Mouse (Mus musculus): ENCODE results near the gene Hist1h4d. TPM values are rescaled to one million over a fixed set of nuclear protein-coding genes. Genes with fewer than 3 reads are reported as not detected.
"Not testable (repeated sequence)": the region's sequence is repeated elsewhere in the genome, so short reads cannot be mapped to it uniquely, and the experiment has no call there.

The Hist1h4d gene
- total and polyA plus RNA-seq, 3 experiments, result 1.7 to 51.7 (median 47.3) TPM

DNA sequence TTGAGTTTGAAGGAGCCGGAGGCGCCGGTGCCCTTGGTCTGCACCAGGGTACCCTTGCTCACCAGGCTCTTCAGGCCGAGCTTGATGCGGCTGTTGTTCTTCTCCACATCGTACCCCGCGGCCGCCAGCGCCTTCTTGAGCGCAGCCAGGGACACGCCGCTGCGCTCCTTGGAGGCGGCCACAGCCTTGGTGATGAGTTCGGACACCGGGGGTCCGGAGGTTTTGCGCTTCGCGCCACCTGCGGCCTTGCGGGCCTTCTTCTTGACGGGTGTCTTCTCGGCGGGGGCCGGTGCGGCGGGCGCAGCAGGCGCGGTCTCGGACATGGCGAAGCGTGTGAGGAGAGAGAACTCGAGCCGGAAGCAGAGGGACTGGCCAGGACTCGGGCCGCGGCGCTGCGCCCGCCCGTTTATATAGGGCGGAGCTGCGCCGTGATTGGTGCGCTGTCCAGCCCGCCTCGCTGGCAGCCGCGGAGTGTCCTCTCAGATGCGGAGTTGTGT lies 40.8 kb downstream of the Hist1h4d start, which contains the start of gene Hist1h1e:
TSS of gene Hist1h1e (minus strand) at position 384 of the 497 bp plus-strand sequence.
- H3K27me3 ChIP-seq (ENCODE audit: control insufficient read depth, insufficient read depth, low read length); H3K4me1 ChIP-seq (ENCODE audit: control insufficient read depth, insufficient read depth, low read length); H3K79me2 ChIP-seq (replicated peaks; ENCODE audit: control insufficient read depth, insufficient read depth, low read length); H3K36me3 ChIP-seq (ENCODE audit: control insufficient read depth, insufficient read depth, low read length): not testable (repeated sequence)
- intact Hi-C loops (cut with DNase I), result loop anchor here (1.0 to 10.0 kb wide), 6 partner anchors 61 to 1797 kb away; partner anchors contain the start of genes Hist1h2ac, Hist1h2af, Hist1h2ag and Hist1h2bb
- Histone ChIP-seq H3K4me3 (peak within 1 kb of the TSS; percentile 77), H3K27ac (peak within 1 kb of the TSS; percentile 97), H3K9ac (ENCODE audit: low read depth, low read length) (peak within 1 kb of the TSS; percentile 78)
- TF ChIP-seq EP300 (IDR thresholded peaks at IDR 0.05; ENCODE audit: insufficient read depth, low read depth, low read length) (peak; percentile 65; the same call in 1 of the 2 replicates), POLR2A (IDR thresholded peaks at IDR 0.05; ENCODE audit: insufficient read depth, low read depth, low read length) (peak; percentile 97)
- WGBS, result under 1% methylated on average over 53 of the region's 53 CpGs
- peak; percentile 94 for DNase-seq

DNA sequence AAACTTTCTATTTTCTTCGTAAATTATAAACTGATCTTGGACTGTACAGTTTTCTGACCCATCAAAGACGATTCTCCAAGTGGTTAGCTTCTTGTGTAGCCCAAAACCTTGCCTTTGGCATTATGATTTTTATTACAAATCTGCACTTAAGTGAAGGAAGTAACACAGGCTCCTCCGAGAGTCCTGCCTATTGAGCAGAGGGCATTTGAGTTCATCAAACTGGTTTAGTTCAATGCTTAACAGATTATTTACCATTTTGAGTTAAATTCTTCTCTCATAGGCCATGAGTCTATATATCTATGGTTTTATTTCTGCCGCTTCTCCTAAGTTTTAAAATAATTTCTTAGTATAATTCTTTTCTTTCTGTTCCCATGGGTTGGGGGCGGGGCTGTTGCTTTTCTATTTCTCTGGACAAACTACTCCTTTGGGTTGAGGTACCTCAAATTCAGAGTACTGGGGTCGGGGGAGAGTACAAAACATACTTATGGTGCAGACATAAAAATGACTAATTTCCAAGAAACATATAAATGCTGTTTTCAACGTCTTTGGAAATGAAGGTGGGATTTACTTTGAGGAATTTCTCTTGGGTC lies 41.6 kb downstream of the Hist1h4d start:
- peak overlapping the region; percentile 77 for H3K4me3 ChIP-seq
- peak overlapping the region; percentile 97 for H3K27ac ChIP-seq
- intact Hi-C loops (cut with DNase I), result loop anchor here (1.0 to 10.0 kb wide), 6 partner anchors 60 to 1798 kb away; partner anchors contain the start of genes Hist1h2ac, Hist1h2af, Hist1h2ag and Hist1h2bb
- DNase-seq, result no peak
- no peaks in the 10 kb centered on the region for H3K27me3 ChIP-seq (ENCODE audit: control insufficient read depth, insufficient read depth, low read length)
- 0 out of 2 replicates have a peak, but pooled peaks cover 1% of the 10 kb centered on the region for H3K79me2 ChIP-seq (replicated peaks; ENCODE audit: control insufficient read depth, insufficient read depth, low read length)
- peak overlapping the region; percentile 59; the same call in 1 of the 2 replicates for H3K9ac ChIP-seq (ENCODE audit: low read depth, low read length)
- H3K36me3 ChIP-seq (ENCODE audit: control insufficient read depth, insufficient read depth, low read length), result peaks cover 3% of the 10 kb centered on the region; the same call in 1 of the 2 replicates
- no peak for TF ChIP-seq CTCF (IDR thresholded peaks at IDR 0.05)
- WGBS, result 23% methylated on average over 7 of the region's 7 CpGs
- peaks cover 3% of the 10 kb centered on the region for H3K4me1 ChIP-seq (ENCODE audit: control insufficient read depth, insufficient read depth, low read length)

DNA sequence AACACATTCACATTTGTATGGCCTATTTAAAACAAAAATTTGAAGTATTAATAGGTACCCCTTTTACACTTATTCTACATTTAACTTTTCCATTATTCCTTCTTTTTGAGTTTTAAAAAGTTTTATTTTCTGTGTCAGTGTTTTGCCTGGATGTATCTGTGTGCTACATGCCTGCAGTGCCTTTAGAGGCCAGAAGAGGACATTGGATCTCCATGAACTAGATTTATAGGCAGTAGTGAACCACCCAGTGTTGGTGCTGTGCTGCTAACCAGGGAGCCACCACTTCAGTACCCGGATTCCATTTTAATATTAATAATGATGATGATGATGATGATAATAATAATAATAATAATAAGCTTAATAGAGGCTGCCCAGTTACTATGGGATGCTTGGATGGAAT lies 49.3 kb downstream of the Hist1h4d start:
- no peaks in the 10 kb centered on the region for H3K27me3 ChIP-seq (ENCODE audit: control insufficient read depth, insufficient read depth, low read length)
- intact Hi-C loops (cut with DNase I), result no loop called here
- no peak overlapping the region for H3K9ac ChIP-seq (ENCODE audit: low read depth, low read length)
- no peaks in the 10 kb centered on the region for H3K4me1 ChIP-seq (ENCODE audit: control insufficient read depth, insufficient read depth, low read length)
- no peaks in the 10 kb centered on the region for H3K79me2 ChIP-seq (replicated peaks; ENCODE audit: control insufficient read depth, insufficient read depth, low read length)
- 20% methylated on average over 1 of the region's 1 CpGs for WGBS
- H3K4me3 ChIP-seq, result no peak overlapping the region
- no peak for DNase-seq
- no peak overlapping the region for H3K27ac ChIP-seq
- H3K36me3 ChIP-seq (ENCODE audit: control insufficient read depth, insufficient read depth, low read length), result no peaks in the 10 kb centered on the region
- no peak for TF ChIP-seq POLR2A (IDR thresholded peaks at IDR 0.05; ENCODE audit: insufficient read depth, low read depth, low read length)
- peak; percentile 51 for TF ChIP-seq CTCF (IDR thresholded peaks at IDR 0.05)

Small RNA genes within 50 kb of the gene (microRNA-seq; reads per million reads assigned to microRNA genes)
- gene Gm44297, result 0 reads per million in 2 experiments
- gene Gm44359, result 0 reads per million in 2 experiments
- 0 reads per million in 2 experiments for gene Gm44394

Other genes starting within 250 kb of the Hist1h4d start
Only the 30 nearest of the 35 such genes appear.
- gene Abt1, start 157.7 kb upstream of the Hist1h4d start, total RNA-seq (2021), result 1 to 10 TPM; 3.9 to 5.1 TPM
- 2.4 and 3.1 TPM in 2 replicates for gene Abt1, start 157.7 kb upstream of the Hist1h4d start, polyA plus RNA-seq (2012; rRNA removed)
- gene Btn1a1, start 115.7 kb upstream of the Hist1h4d start, total RNA-seq (2021), result not detected
- 0.20 TPM in 1 of 2 replicates, not detected in the other for gene Btn1a1, start 115.7 kb upstream of the Hist1h4d start, polyA plus RNA-seq (2012; rRNA removed)
- not detected for gene Btn2a2, start 92.7 kb upstream of the Hist1h4d start, total RNA-seq (2021)
- gene Btn2a2, start 92.7 kb upstream of the Hist1h4d start, polyA plus RNA-seq (2012; rRNA removed), result not detected in 2 replicates
- gene Hist1h4h, start 50.5 kb upstream of the Hist1h4d start, total RNA-seq (2021), result 100 to 1,000 TPM; 212 to 239 TPM
- gene Hist1h4h, start 50.5 kb upstream of the Hist1h4d start, polyA plus RNA-seq (2012; rRNA removed), result 53.1 and 61.9 TPM in 2 replicates
- gene Hist1h2af, start 47.7 kb upstream of the Hist1h4d start, total RNA-seq (2021), result 1 to 10 TPM; 4.4 to 9.8 TPM
- gene Hist1h2af, start 47.7 kb upstream of the Hist1h4d start, polyA plus RNA-seq (2012; rRNA removed), result 1.9 and 2.0 TPM in 2 replicates
- gene Hist1h3g, start 46.2 kb upstream of the Hist1h4d start, total RNA-seq (2021), result 1 to 10 TPM in 1 of 2 experiments, under 1 TPM in 1; 0.94 to 2.1 TPM
- gene Hist1h3g, start 46.2 kb upstream of the Hist1h4d start, polyA plus RNA-seq (2012; rRNA removed), result 0.80 and 1.8 TPM in 2 replicates
- gene Hist1h2bh, start 38.2 kb upstream of the Hist1h4d start, total RNA-seq (2021), result 1 to 10 TPM; 1.1 to 1.2 TPM
- gene Hist1h2bh, start 38.2 kb upstream of the Hist1h4d start, polyA plus RNA-seq (2012; rRNA removed), result 0.29 and 0.61 TPM in 2 replicates
- 1 to 10 TPM; 5.1 to 5.5 TPM for gene Hist1h3f, start 37.5 kb upstream of the Hist1h4d start, total RNA-seq (2021)
- gene Hist1h3f, start 37.5 kb upstream of the Hist1h4d start, polyA plus RNA-seq (2012; rRNA removed), result 0.94 and 1.1 TPM in 2 replicates
- gene Hist1h4f, start 29.9 kb upstream of the Hist1h4d start, total RNA-seq (2021), result 10 to 100 TPM; 14.7 to 19.6 TPM
- gene Hist1h4f, start 29.9 kb upstream of the Hist1h4d start, polyA plus RNA-seq (2012; rRNA removed), result 0.88 TPM in 1 of 2 replicates, not detected in the other
- under 1 TPM; 0.86 to 0.91 TPM for gene Hist1h1d, start 28.3 kb upstream of the Hist1h4d start, total RNA-seq (2021)
- 0.04 and 0.09 TPM in 2 replicates for gene Hist1h1d, start 28.3 kb upstream of the Hist1h4d start, polyA plus RNA-seq (2012; rRNA removed)
- gene Hist1h3e, start 19.2 kb upstream of the Hist1h4d start, total RNA-seq (2021), result 10 to 100 TPM; 14.0 to 14.6 TPM
- gene Hist1h3e, start 19.2 kb upstream of the Hist1h4d start, polyA plus RNA-seq (2012; rRNA removed), result 1.8 and 2.0 TPM in 2 replicates
- gene Hist1h2ae, start 10.4 kb upstream of the Hist1h4d start, total RNA-seq (2021), result 1 to 10 TPM; 1.8 to 2.8 TPM
- 0.49 and 0.50 TPM in 2 replicates for gene Hist1h2ae, start 10.4 kb upstream of the Hist1h4d start, polyA plus RNA-seq (2012; rRNA removed)
- 10 to 100 TPM; 16.4 to 19.5 TPM for gene Hist1h2bg, start 10.2 kb upstream of the Hist1h4d start, total RNA-seq (2021)
- gene Hist1h2bg, start 10.2 kb upstream of the Hist1h4d start, polyA plus RNA-seq (2012; rRNA removed), result 3.3 TPM in 2 replicates
- gene Hist1h2bf, start 7.4 kb upstream of the Hist1h4d start, total RNA-seq (2021), result 1 to 10 TPM; 5.2 to 8.4 TPM
- 1.00 TPM in 1 of 2 replicates, not detected in the other for gene Hist1h2bf, start 7.4 kb upstream of the Hist1h4d start, polyA plus RNA-seq (2012; rRNA removed)
- 1 to 10 TPM; 1.4 to 2.8 TPM for gene Hist1h2ad, start 7.2 kb upstream of the Hist1h4d start, total RNA-seq (2021)
- 0.61 TPM in 1 of 2 replicates, not detected in the other for gene Hist1h2ad, start 7.2 kb upstream of the Hist1h4d start, polyA plus RNA-seq (2012; rRNA removed)
- 1 to 10 TPM; 1.5 to 2.3 TPM for gene Hist1h3d, start 5.8 kb upstream of the Hist1h4d start, total RNA-seq (2021)
- gene Hist1h3d, start 5.8 kb upstream of the Hist1h4d start, polyA plus RNA-seq (2012; rRNA removed), result 1.1 and 1.6 TPM in 2 replicates
- 1 to 10 TPM; 8.8 to 9.8 TPM for gene Hist1h2be, start 39.5 kb downstream of the Hist1h4d start, total RNA-seq (2021)
- gene Hist1h2be, start 39.5 kb downstream of the Hist1h4d start, polyA plus RNA-seq (2012; rRNA removed), result 2.4 and 4.9 TPM in 2 replicates
- gene Hist1h1e, start 41.0 kb downstream of the Hist1h4d start, total RNA-seq (2021), result 10 to 100 TPM; 20.4 to 28.8 TPM
- 1.3 and 3.2 TPM in 2 replicates for gene Hist1h1e, start 41.0 kb downstream of the Hist1h4d start, polyA plus RNA-seq (2012; rRNA removed)
- gene Hist1h2ac, start 102.3 kb downstream of the Hist1h4d start, total RNA-seq (2021), result 1 to 10 TPM; 1.3 to 1.6 TPM
- 0.57 and 0.76 TPM in 2 replicates for gene Hist1h2ac, start 102.3 kb downstream of the Hist1h4d start, polyA plus RNA-seq (2012; rRNA removed)
- 10 to 100 TPM; 73.4 to 78.7 TPM for gene Hist1h2bc, start 102.6 kb downstream of the Hist1h4d start, total RNA-seq (2021)
- 119 and 135 TPM in 2 replicates for gene Hist1h2bc, start 102.6 kb downstream of the Hist1h4d start, polyA plus RNA-seq (2012; rRNA removed)
- gene Hist1h1t, start 114.2 kb downstream of the Hist1h4d start, total RNA-seq (2021), result not detected
- not detected in 2 replicates for gene Hist1h1t, start 114.2 kb downstream of the Hist1h4d start, polyA plus RNA-seq (2012; rRNA removed)
- gene Hist1h4c, start 116.9 kb downstream of the Hist1h4d start, total RNA-seq (2021), result 10 to 100 TPM; 42.3 to 45.8 TPM
- 1.5 and 3.2 TPM in 2 replicates for gene Hist1h4c, start 116.9 kb downstream of the Hist1h4d start, polyA plus RNA-seq (2012; rRNA removed)
- 10 to 100 TPM; 58.9 to 62.8 TPM for gene Hfe, start 129.3 kb downstream of the Hist1h4d start, total RNA-seq (2021)
- 16.8 and 21.1 TPM in 2 replicates for gene Hfe, start 129.3 kb downstream of the Hist1h4d start, polyA plus RNA-seq (2012; rRNA removed)
- 100 to 1,000 TPM; 147 to 185 TPM for gene Hist1h1c, start 157.2 kb downstream of the Hist1h4d start, total RNA-seq (2021)
- 55.5 and 80.0 TPM in 2 replicates for gene Hist1h1c, start 157.2 kb downstream of the Hist1h4d start, polyA plus RNA-seq (2012; rRNA removed)
- 1 to 10 TPM in 1 of 2 experiments, not detected in 1; 2.5 TPM for gene Hist1h3c, start 164.0 kb downstream of the Hist1h4d start, total RNA-seq (2021)
- gene Hist1h3c, start 164.0 kb downstream of the Hist1h4d start, polyA plus RNA-seq (2012; rRNA removed), result 0.64 TPM in 1 of 2 replicates, not detected in the other
- 1 to 10 TPM; 3.2 to 4.9 TPM for gene Hist1h2bb, start 165.1 kb downstream of the Hist1h4d start, total RNA-seq (2021)
- gene Hist1h2bb, start 165.1 kb downstream of the Hist1h4d start, polyA plus RNA-seq (2012; rRNA removed), result 0.47 and 0.76 TPM in 2 replicates
- 1 to 10 TPM; 4.4 to 6.7 TPM for gene Hist1h2ab, start 169.5 kb downstream of the Hist1h4d start, total RNA-seq (2021)
- 0.51 TPM in 1 of 2 replicates, not detected in the other for gene Hist1h2ab, start 169.5 kb downstream of the Hist1h4d start, polyA plus RNA-seq (2012; rRNA removed)
- 1 to 10 TPM; 6.4 to 8.0 TPM for gene Hist1h3b, start 170.7 kb downstream of the Hist1h4d start, total RNA-seq (2021)
- 1.7 TPM in 1 of 2 replicates, not detected in the other for gene Hist1h3b, start 170.7 kb downstream of the Hist1h4d start, polyA plus RNA-seq (2012; rRNA removed)
- 10 to 100 TPM in 1 of 2 experiments, 1 to 10 TPM in 1; 4.9 to 11.3 TPM for gene Hist1h4b, start 175.4 kb downstream of the Hist1h4d start, total RNA-seq (2021)
- gene Hist1h4b, start 175.4 kb downstream of the Hist1h4d start, polyA plus RNA-seq (2012; rRNA removed), result 1.1 TPM in 1 of 2 replicates, not detected in the other
- 1 to 10 TPM; 6.2 to 7.2 TPM for gene Hist1h4a, start 179.6 kb downstream of the Hist1h4d start, total RNA-seq (2021)
- gene Hist1h4a, start 179.6 kb downstream of the Hist1h4d start, polyA plus RNA-seq (2012; rRNA removed), result 0.47 TPM in 1 of 2 replicates, not detected in the other

Data from heart, adult 2 months (tissue).